Mouse (Mus musculus): ENCODE measurements around the gene Rreb1. TPM values are rescaled to one million over a fixed set of nuclear protein-coding genes. Genes with fewer than 3 reads are reported as not detected.

Rreb1 gene
- polyA plus RNA-seq, 1 experiment from 2014 or later = 11.4 TPM

- Histone ChIP-seq H3K4me1 (no peaks in the 10 kb centered on the region), H3K4me2 (replicated peaks) (no peak overlapping the region), H3K36me3 (peaks cover 88% of the 10 kb centered on the region), H3K27me3 (no peaks in the 10 kb centered on the region), H3K9ac (no peak overlapping the region), H3K9me3 (no peaks in the 10 kb centered on the region), H3K4me3 (no peak overlapping the region), H3K27ac (no peak overlapping the region)
- ATAC-seq (ENCODE audit: low FRiP score, low read depth) = no peak
- WGBS = 86% methylated on average over 4 of the region's 4 CpGs
These were observed 155.9 kb downstream of the Rreb1 start for GRCm38 (mm10) chr13:37934075-37934474.

- no peak overlapping the region for H3K27ac ChIP-seq
- H3K4me3 ChIP-seq = no peak overlapping the region
- 94% methylated on average over 8 of the region's 8 CpGs for whole genome bisulfite sequencing
- peaks cover 82% of the 10 kb centered on the region for H3K36me3 ChIP-seq
- H3K4me2 ChIP-seq (replicated peaks) = no peak overlapping the region
- H3K4me1 ChIP-seq = no peaks in the 10 kb centered on the region
- H3K9ac ChIP-seq = no peak overlapping the region
- no peaks in the 10 kb centered on the region for H3K27me3 ChIP-seq
- ATAC-seq (ENCODE audit: low FRiP score, low read depth) = no peak
- no peaks in the 10 kb centered on the region for H3K9me3 ChIP-seq
These were observed 156.7 kb downstream of the Rreb1 start for GRCm38 (mm10) chr13:37934920-37935319.

DNA sequence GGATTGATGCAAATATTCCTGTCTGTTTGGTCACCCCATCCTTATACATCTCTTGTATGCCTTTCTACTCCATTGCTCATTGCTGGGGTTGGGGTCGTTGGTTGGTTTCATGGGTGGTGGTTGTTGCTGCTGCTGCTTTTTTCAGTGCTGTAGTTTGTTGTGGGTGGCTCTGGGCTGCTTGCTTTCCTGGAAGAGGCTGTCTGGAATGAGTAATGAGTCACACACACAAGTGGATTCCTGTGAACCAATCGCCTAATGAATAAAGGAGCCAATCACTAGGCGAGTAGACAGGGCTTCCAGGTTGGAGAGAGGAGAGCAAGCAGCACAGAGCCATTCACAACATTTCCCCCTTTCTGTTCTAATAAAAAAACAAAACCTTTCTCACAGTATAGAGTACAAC lies 158.2 kb downstream of the Rreb1 start:
- H3K9ac ChIP-seq = no peak overlapping the region
- H3K4me2 ChIP-seq (replicated peaks) = no peak overlapping the region
- no peaks in the 10 kb centered on the region for H3K27me3 ChIP-seq
- peaks cover 68% of the 10 kb centered on the region for H3K36me3 ChIP-seq
- no peaks in the 10 kb centered on the region for H3K9me3 ChIP-seq
- no peaks in the 10 kb centered on the region for H3K4me1 ChIP-seq
- no peak for ATAC-seq (ENCODE audit: low FRiP score, low read depth)
- WGBS = 91% methylated on average over 3 of the region's 3 CpGs
- H3K27ac ChIP-seq = no peak overlapping the region
- no peak overlapping the region for H3K4me3 ChIP-seq

- WGBS = 88% methylated on average over 2 of the region's 2 CpGs
- no peak overlapping the region for H3K4me2 ChIP-seq (replicated peaks)
- no peak overlapping the region for H3K9ac ChIP-seq
- no peaks in the 10 kb centered on the region for H3K27me3 ChIP-seq
- no peak overlapping the region for H3K4me3 ChIP-seq
- H3K27ac ChIP-seq = no peak overlapping the region
- H3K4me1 ChIP-seq = peaks cover 21% of the 10 kb centered on the region
- no peaks in the 10 kb centered on the region for H3K9me3 ChIP-seq
- H3K36me3 ChIP-seq = peaks cover 43% of the 10 kb centered on the region
- no peak for ATAC-seq (ENCODE audit: low FRiP score, low read depth)
These were observed 162.0 kb downstream of the Rreb1 start for GRCm38 (mm10) chr13:37940167-37940566.

DNA sequence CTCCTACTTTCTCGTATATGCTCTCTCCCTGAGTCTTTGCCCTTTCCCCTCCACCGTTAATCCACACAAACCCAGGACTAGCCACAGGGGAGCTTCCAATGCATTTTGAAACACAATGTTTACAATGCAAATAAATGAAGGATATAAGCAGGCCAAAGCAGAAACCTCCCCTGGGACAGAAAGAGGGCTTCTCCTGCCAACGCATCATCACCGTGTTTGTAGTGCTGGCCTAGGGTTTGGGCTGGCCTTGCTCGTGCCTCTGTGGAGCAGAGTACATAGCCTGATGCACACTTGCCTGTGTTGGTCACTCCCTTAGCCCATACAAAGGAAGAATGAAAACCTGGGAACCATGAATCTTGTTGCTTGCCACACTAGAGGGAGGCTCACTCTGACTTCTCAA lies 162.4 kb downstream of the Rreb1 start:
- Histone ChIP-seq H3K27me3 (no peaks in the 10 kb centered on the region), H3K9ac (no peak overlapping the region), H3K36me3 (peaks cover 41% of the 10 kb centered on the region), H3K27ac (no peak overlapping the region), H3K4me2 (replicated peaks) (no peak overlapping the region), H3K9me3 (no peaks in the 10 kb centered on the region), H3K4me1 (peaks cover 21% of the 10 kb centered on the region), H3K4me3 (no peak overlapping the region)
- ATAC-seq (ENCODE audit: low FRiP score, low read depth) = no peak
- WGBS = 67% methylated on average over 5 of the region's 5 CpGs

GRCm38 (mm10) chr13:37941138-37941645 lies 163.0 kb downstream of the Rreb1 start:
- no peaks in the 10 kb centered on the region for H3K9me3 ChIP-seq
- no peak overlapping the region for H3K9ac ChIP-seq
- no peak for ATAC-seq (ENCODE audit: low FRiP score, low read depth)
- no peaks in the 10 kb centered on the region for H3K27me3 ChIP-seq
- no peak overlapping the region for H3K27ac ChIP-seq
- peaks cover 36% of the 10 kb centered on the region for H3K36me3 ChIP-seq
- H3K4me3 ChIP-seq = no peak overlapping the region
- no peak overlapping the region for H3K4me2 ChIP-seq (replicated peaks)
- peaks cover 21% of the 10 kb centered on the region for H3K4me1 ChIP-seq
- 78% methylated on average over 5 of the region's 5 CpGs for WGBS

- WGBS = 67% methylated on average over 17 of the region's 17 CpGs
- no peaks in the 10 kb centered on the region for H3K9me3 ChIP-seq
- peaks cover 29% of the 10 kb centered on the region for H3K36me3 ChIP-seq
- H3K4me2 ChIP-seq (replicated peaks) = no peak overlapping the region
- no peak for ATAC-seq (ENCODE audit: low FRiP score, low read depth)
- peaks cover 21% of the 10 kb centered on the region for H3K4me1 ChIP-seq
- no peak overlapping the region for H3K9ac ChIP-seq
- H3K27me3 ChIP-seq = no peaks in the 10 kb centered on the region
- no peak overlapping the region for H3K4me3 ChIP-seq
- no peak overlapping the region for H3K27ac ChIP-seq
These were observed 164.0 kb downstream of the Rreb1 start for GRCm38 (mm10) chr13:37941950-37942886.

DNA sequence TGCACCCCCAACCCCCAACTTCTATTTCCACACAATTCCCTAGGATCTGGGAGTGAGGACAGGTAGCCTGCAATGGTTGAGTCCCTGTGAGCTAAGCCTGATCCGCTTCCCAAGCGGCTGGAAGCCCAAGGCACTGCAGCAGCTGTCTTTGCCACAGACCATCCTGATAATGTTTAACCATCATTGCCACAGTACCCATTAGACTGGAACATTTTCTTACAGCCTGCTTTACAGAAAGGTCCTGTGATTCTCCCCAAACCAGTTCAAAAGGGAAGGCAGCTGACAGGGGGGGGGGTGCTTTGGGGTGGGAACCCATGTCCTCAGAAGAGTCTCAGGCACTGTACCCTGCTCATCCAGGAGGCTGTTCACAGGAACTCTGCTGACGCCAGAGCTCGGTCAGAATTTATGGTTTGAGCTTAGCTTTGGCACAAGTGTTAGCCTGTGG lies 164.7 kb downstream of the Rreb1 start:
- no peak overlapping the region for H3K27ac ChIP-seq
- 54% methylated on average over 4 of the region's 4 CpGs for WGBS
- no peak for ATAC-seq (ENCODE audit: low FRiP score, low read depth)

DNA sequence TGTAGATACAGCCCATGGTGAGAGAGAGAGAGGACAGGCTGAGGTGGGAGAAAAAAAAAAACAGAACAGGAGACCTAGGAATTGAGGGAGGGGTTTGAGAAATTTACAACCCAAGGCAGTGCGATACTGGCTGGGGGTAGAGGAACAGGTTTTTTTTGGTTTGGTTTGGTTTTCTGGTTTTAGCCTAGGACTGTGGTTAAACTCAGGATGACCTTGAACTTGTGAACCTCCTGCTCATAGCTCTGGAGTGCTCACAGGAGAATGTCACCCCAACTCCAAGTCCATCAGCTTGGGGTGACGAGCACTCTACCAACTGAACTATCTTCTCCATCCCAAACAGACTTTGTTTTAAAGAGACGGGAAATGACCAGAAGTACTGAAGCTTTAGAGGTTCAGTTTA lies 165.3 kb downstream of the Rreb1 start:
- Histone ChIP-seq H3K36me3 (peaks cover 34% of the 10 kb centered on the region), H3K27ac (no peak overlapping the region), H3K4me1 (peaks cover 21% of the 10 kb centered on the region), H3K4me2 (replicated peaks) (no peak overlapping the region), H3K9ac (no peak overlapping the region), H3K27me3 (no peaks in the 10 kb centered on the region), H3K9me3 (no peaks in the 10 kb centered on the region), H3K4me3 (no peak overlapping the region)
- 72% methylated on average over 3 of the region's 3 CpGs for WGBS
- no peak for ATAC-seq (ENCODE audit: low FRiP score, low read depth)

More for the DNA sequence above, 164.7 kb downstream of the Rreb1 start:
- Histone ChIP-seq H3K27me3 (no peaks in the 10 kb centered on the region), H3K4me1 (peaks cover 21% of the 10 kb centered on the region), H3K9me3 (no peaks in the 10 kb centered on the region), H3K36me3 (peaks cover 33% of the 10 kb centered on the region), H3K4me3 (no peak overlapping the region), H3K4me2 (replicated peaks) (no peak overlapping the region), H3K9ac (no peak overlapping the region)

DNA sequence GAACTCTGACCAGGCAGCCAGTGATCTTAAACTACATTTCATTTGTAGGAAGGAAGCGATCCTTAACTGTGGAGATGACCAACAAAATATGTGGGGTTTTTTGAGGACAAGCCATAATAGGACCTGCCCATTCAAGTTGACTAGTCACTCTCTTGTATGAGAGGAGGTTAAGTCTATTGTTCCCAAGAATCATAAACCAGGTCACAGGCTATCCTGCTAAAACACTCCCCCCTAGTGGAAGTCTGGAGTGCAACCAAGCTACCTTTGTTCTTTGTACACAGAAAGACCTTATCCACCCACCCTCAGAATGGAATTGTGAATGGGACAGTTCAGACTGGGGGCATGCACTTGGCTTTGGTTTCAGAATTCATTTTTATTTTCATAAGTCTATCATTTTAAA lies 166.1 kb downstream of the Rreb1 start:
- Histone ChIP-seq H3K27me3 (no peaks in the 10 kb centered on the region), H3K36me3 (peaks cover 35% of the 10 kb centered on the region), H3K9ac (no peak overlapping the region), H3K4me3 (no peak overlapping the region), H3K4me1 (peaks cover 21% of the 10 kb centered on the region), H3K27ac (no peak overlapping the region), H3K4me2 (replicated peaks) (no peak overlapping the region), H3K9me3 (no peaks in the 10 kb centered on the region)
- WGBS = 77% methylated on average over 1 of the region's 1 CpGs
- ATAC-seq (ENCODE audit: low FRiP score, low read depth) = no peak

DNA sequence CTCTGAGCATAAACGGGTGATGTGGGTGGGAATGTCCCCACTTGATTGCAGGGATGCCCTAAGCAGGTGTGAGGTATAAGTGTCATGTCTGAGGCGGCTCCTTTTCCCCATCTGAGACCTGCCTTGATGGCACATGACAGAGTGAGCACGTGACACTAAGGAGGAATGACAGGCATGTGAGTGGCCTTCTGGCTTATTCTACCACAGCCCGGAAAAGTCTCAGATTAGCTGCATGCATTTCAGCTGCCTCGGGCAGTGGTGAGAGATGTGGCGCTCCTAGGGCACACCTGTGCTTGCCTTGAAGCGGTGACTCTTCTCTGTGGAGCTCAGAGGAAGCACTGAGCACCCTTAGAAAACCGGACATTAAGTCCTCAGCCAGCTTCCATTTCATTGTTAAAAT lies 167.2 kb downstream of the Rreb1 start:
- Histone ChIP-seq H3K4me1 (peaks cover 21% of the 10 kb centered on the region), H3K9ac (no peak overlapping the region), H3K9me3 (no peaks in the 10 kb centered on the region), H3K4me3 (no peak overlapping the region), H3K36me3 (peaks cover 45% of the 10 kb centered on the region), H3K4me2 (replicated peaks) (no peak overlapping the region), H3K27ac (no peak overlapping the region), H3K27me3 (no peaks in the 10 kb centered on the region)
- ATAC-seq (ENCODE audit: low FRiP score, low read depth) = no peak
- 76% methylated on average over 8 of the region's 8 CpGs for WGBS

- H3K4me3 ChIP-seq = no peak overlapping the region
- ATAC-seq (ENCODE audit: low FRiP score, low read depth) = no peak
- WGBS = 23% methylated on average over 6 of the region's 6 CpGs
These were observed 168.5 kb downstream of the Rreb1 start for GRCm38 (mm10) chr13:37946734-37947133.

More at GRCm38 (mm10) chr13:37946734-37947133, 168.5 kb downstream of the Rreb1 start:
- Histone ChIP-seq H3K4me1 (peaks cover 19% of the 10 kb centered on the region), H3K9ac (no peak overlapping the region), H3K27me3 (no peaks in the 10 kb centered on the region), H3K4me2 (replicated peaks) (no peak overlapping the region), H3K27ac (no peak overlapping the region), H3K36me3 (peaks cover 45% of the 10 kb centered on the region), H3K9me3 (no peaks in the 10 kb centered on the region)

Measured in limb, embryonic 13.5 days (tissue).